Mouse (Mus musculus) gastrocnemius, postnatal 25 days (tissue): ENCODE measurements around the gene Ttc25. TPM values are rescaled to one million over a fixed set of nuclear protein-coding genes. Genes with fewer than 3 reads are reported as not detected.
"Not testable (repeated sequence)": the region's sequence is repeated elsewhere in the genome, so short reads cannot be mapped to it uniquely, and the experiment has no call there.

Experiments used
- DNase-seq: peaks from one replicate; pipeline ENCODE4 v3.0.0; 2022
- total RNA-seq, 2 experiments: library from RNA; stranded (reverse); gene quantifications; 1 replicate in 1 of 2; 2 replicates in 1 of 2; pipeline ENCODE4 v1.2.3; 2021

Gene Ttc25
- total RNA-seq, 2 experiments from 2014 or later = 0.36 to 0.38 TPM

DNA sequence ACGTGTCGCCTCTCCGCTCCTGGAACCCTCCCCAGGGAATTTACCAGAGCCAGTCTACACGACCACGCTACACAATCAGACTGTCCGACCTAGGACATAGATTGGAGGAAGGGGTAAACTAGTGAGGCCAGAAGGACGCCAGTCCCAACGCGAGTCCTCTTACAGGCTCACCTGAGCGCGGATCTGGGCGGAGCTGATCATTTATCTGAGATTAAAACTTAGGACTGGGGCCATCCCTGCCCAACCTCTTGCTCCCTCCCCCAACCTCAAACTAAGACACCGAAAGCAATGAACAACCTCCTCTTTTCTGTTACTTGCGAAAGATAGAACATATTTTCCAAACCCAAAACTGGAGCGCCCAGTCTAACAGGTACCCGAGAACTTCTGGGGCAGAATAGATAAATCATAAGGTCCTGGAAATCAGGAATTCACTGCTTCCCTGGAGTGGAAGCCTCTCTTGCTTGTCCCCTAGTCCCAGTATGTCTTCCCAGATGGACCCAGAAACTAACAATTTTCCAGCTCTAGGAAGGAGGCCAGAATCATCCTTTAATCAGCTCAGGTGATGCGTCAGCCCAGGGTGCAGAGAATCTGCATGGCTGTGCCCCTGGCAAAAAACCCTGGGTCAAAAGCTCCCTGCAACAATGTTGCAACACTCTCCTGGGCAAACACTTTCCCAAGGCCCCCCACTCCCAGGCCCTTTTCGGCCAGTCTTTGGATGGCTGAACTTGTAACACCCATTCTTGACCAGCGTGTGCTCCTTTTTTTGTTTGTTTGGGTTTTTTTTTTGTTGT, 16.8 kb upstream of the Ttc25 start:
- DNase-seq = no peak

GRCm38 (mm10) chr11:100533871-100534270, 11.5 kb upstream of the Ttc25 start:
- DNase-seq = no peak

DNA sequence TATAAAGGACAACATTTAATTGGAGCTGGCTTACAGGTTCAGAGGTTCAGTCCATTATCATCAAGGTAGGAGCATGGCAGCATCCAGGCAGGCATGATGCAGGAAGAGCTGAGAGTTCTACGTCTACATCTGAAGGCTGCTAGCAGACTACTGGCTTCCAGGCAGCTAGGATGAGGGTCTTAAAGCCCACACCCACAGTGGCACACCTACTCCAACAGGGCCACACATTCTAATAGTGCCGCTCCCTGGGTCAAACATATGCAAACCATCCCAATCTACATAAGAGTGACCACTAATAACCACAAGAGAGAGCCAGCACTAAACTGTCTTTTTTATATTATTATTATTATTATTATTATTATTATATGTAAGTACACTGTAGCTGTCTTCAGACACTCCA, 11.0 kb upstream of the Ttc25 start:
- DNase-seq = not testable (repeated sequence)

GRCm38 (mm10) chr11:100534821-100535220, 10.6 kb upstream of the Ttc25 start:
- DNase-seq = not testable (repeated sequence)

DNA sequence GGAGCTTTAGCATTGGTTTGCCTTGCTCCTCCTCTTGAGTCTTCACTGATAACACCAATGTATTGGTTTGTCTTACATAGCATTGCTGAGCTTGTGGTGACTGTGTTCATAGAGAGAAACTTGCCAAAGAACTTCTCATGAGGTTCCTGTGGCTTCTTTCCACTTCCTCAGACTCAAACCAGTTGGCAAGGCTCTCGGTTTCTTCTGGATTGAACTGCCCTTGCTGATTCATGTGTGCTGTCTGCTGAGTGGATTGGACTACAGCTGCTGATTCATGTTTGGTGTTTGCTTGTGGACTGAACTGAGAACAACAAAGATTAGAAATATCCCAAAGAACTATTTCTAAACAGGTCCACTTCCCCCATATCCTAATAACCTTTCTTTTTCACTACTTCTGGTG, 9.4 kb upstream of the Ttc25 start:
- DNase-seq = no peak

- DNase-seq = no peak
These were observed 8.9 kb upstream of the Ttc25 start for GRCm38 (mm10) chr11:100536466-100536865.

- DNase-seq = no peak
These were observed 4.4 kb upstream of the Ttc25 start for GRCm38 (mm10) chr11:100540966-100541365.

- DNase-seq = no peak
These were observed 3.8 kb upstream of the Ttc25 start for GRCm38 (mm10) chr11:100541577-100541976.

DNA sequence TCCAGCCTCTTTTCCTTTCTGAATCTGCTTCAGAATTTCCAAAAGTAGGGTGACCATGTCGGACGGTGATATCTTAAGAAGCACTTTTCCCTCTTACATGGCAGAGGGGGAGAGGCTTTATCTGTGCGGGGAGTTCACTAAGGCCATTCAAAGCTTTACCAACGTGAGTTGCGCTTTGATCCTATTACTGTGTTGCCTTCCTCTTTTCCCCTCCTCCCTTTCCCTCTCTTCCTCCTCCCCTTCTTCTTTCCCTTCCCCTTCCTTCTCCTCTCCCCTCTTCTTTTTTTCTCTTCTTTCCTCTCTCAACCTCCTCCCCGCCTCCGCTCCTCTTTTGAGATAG, 309 bp downstream of the Ttc25 start:
- no peak for DNase-seq

GRCm38 (mm10) chr11:100546955-100547354, 1.5 kb downstream of the Ttc25 start:
- no peak for DNase-seq

DNA sequence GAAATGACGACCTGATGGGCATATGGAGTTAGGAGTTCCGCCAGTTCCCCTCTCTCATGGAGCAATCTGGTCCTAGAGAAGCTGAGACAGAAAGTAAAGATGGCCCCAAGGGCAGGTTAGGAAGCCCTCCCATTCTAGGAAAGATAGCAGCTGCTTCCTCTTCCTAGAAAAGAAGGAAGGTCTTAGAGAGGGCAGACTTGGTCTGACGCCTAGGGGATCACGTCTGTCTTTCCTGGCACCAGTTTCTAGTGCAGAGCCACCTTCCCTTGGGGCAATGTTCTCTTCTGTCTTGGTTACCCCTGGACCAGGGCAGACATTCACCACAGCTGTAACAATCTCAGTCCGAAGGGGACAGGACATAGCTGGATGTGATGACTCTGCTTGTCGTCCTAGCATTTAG, 2.7 kb downstream of the Ttc25 start:
- no peak for DNase-seq

DNA sequence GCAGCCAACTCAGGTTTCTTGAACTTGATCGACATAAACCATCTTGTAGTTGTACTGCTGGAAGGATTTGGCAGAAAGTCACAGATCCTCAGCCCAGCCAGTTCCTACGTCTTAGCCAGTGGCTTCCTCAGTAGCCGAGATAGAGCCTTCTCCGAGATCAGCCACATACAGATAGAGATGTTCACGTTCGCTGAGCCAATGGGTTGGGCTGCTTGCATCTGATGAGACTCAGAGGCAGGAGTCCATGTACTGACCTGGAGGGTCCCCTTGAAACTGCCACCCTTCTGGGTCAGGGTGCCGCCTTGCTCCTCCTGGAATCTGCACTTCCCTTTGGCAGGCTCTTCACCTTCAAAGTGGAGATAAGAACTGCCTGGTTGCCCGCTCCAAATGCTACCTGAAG, 4.1 kb downstream of the Ttc25 start:
- DNase-seq = no peak

GRCm38 (mm10) chr11:100550101-100550500, 4.7 kb downstream of the Ttc25 start:
- no peak for DNase-seq

DNA sequence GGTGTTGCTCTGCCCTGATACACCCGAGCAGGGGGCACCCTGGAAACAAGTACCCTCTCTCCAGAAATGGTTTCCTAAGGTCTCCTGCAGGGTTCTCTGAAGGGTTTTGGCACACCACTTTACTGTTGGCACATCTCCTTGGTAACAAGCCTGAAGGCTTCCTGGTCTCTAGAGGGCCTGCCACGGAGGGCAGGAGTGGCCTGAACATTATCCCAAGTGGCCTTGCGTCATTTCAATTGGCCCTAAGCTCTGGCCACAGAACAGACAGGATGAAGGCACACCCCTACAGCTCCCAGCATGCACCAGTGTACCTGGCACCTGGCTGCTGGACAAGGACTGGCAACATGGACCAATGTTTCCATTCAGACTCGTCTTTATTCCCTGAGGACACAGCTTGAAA, 7.4 kb downstream of the Ttc25 start:
- no peak for DNase-seq

GRCm38 (mm10) chr11:100555583-100555982, 10.2 kb downstream of the Ttc25 start:
- peak; percentile 24 for DNase-seq

DNA sequence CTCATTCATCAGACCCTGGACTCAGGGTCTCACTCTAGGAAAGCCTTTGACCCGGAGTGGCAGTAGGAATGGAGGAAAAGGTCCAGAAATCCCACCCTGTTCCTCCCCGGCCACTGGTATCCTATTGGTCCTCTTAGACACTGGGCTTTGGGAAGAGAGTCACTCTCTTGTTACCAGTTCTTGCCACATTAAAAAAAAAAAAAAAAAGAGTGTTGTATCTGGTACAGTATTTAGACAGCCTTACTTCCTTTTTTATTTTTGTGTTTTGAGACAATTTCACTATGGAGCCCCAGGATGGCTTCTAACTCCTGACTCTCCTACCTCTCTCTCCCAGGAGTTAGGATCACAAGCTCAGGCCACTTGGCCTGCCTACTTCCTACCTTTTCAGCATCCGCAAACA, 12.2 kb downstream of the Ttc25 start:
- no peak for DNase-seq

DNA sequence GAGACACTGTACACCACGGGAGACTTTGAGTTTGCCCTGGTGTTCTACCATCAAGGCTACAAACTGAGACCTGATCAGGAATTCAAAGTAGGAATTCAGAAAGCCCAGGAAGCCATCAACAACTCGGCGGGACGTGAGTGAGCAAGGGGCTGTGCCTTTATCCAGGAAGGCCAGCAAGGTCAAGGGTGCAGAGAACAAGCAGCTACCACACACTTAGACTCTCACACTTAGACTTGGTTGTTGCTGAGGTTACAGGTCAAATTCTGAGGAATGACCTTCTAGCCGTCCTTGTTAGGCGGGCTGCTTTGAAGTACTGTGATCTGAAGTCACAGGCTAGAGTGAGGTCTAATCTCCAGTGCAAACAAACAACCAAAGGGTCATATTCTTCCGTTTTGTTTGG, 14.1 kb downstream of the Ttc25 start:
- DNase-seq = no peak

GRCm38 (mm10) chr11:100561748-100562147, 16.3 kb downstream of the Ttc25 start:
- DNase-seq = no peak

GRCm38 (mm10) chr11:100564297-100564696, 18.9 kb downstream of the Ttc25 start:
- DNase-seq = no peak

GRCm38 (mm10) chr11:100564703-100565102, 19.3 kb downstream of the Ttc25 start:
- no peak for DNase-seq

DNA sequence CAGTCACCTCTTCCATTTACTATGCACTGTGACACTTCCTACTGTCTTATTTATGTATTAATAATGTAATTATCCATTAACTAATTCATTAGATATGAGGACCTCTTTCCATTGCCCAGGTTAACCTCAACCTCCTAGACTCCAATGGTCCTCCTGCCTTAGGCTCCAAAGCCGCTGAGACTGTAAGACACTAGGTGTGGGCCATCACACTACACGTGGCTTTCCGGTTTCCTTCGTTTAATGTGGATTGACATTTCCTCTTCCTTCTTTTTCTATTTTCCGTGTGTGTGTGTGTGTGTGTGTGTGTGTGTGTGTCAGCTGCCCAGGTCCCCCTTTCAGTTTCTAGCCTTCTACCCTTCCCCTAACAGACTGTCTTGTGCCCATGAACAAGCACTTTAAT, 21.8 kb downstream of the Ttc25 start:
- no peak for DNase-seq

DNA sequence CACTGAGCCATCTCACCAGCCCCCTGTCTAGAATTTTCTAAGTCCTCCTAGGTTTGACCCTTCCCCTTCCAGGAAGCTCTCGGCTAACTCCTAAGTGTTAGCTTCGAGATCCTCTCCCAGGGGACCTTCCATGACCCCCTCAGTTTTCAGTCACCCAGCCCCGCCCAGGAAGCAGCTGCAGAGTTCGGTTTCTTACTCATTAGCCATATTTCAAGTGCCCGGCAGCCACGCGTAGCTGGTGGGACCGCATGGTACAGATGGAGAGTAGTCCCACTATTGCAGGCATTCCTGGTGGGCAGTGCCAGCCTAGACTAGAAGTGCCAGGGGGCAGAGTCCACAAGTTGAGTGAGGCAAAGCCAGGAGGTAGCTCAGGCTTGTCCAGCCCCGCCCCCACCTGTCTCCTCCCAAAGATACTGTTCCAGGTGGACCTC, 22.4 kb downstream of the Ttc25 start:
- DNase-seq = no peak

- no peak for DNase-seq
These were observed 23.3 kb downstream of the Ttc25 start for GRCm38 (mm10) chr11:100568692-100569091.

DNA sequence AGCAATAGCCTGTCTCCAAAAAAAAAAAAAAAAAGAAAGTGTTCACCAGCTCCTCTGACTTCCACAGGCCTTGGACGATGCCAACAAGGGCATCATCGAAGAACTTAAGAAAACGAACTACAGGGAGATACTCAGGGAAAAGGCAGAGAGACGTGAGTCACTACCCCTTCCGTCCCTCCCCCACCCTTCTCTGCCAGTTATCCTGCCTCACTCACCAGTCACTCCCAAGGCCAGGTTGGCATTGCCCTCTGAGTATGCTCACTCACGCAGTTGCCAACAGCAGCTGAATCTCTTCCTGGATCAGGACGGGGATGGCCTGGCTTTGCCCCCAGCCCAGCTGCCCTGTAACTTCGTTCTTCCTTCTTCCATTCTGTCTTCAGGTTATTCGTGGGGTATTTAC, 24.4 kb downstream of the Ttc25 start:
- no peak for DNase-seq
